Mouse (Mus musculus) kidney, adult 8-10 months (tissue): Measurements from ENCODE around the gene Fbrsl1.

Experiments used
- DNase-seq, 2 experiments: peaks; one replicate each; pipeline ENCODE4 v3.0.0; 2022

Gene Fbrsl1

DNA sequence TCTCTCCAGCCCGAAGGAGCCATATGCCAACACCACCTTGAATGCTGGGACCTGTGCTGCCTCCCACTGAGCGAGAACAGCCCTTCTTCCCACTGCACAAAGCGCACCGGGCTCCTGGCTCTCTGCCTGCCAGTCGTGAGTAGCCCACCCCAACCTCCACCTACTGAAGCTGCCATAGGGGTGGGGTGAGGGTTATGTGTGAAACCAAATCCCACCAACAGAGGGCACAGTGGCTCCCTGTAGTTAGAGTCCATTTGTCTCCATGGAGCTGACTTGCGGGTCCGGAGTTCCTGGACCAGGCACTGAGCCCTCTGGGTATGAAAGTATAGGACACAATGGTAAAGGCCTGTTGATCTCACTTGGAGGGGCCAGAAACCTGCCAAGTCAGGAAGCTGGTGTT is 93.6 kb downstream of the Fbrsl1 start:
- peak; percentile 31 to 61 for DNase-seq

DNA sequence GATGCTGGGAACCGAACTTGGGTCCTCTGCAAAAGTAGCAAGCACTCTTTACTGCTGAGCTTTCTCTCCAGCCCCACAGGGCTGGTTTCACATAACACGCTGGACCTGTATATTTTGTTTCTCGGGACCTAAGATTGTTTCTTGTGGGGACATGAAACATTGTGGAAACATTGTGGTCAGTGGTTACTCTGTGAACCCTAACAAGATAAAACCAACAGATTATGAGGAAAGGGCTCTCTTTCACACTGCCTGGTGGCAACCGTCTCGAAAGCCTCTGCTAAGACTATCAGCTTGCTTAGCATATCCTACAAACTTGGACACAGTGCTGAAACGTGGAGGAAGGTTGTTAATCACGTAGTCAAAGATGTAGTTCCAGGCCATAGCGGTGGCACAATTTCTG is 101.3 kb downstream of the Fbrsl1 start:
- no peak for DNase-seq

DNA sequence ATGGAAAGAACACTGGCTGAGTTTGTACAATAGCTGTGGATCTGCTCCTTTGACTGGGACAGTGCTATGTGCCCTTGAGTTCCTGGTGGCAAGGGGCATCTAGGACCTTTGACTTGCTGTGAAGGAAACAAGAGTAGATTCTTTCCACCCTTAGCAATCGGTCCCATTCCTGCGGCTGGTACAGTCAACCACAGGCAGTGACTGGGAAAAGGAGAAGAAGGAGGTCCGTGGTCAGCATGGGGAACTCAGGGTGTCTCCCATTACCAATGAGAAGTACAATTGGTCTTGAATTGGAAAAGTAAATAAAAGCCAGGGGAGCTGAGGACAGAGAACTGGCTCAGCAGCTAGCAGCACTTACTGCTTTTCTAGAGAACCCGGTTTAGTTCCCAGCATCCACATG is 102.8 kb downstream of the Fbrsl1 start:
- DNase-seq: no peak

DNA sequence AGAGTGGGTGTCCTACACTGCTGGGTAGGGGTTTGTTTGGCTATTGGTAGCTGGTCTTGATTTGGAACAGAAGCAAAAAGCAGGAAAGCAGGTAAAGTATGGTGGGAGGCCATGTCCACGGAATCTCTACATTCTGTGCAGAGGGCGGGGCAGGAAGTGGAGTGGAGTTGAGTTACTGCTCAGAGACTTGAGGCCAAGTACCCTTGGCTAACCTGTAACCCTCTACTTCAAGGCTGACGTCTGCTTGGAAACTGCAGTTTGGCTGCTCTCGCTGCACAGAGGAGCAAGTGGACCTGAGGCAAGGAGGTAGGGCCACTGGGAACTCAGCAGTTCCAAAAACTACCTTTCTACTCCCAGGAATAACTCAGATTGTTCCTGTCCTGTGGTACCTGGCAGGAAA is 103.8 kb downstream of the Fbrsl1 start, which contains the start of gene Lrcol1:
Gene Lrcol1, plus strand, starts transcription at position 207 of the 400 bp plus-strand sequence.
- DNase-seq: no peak

DNA sequence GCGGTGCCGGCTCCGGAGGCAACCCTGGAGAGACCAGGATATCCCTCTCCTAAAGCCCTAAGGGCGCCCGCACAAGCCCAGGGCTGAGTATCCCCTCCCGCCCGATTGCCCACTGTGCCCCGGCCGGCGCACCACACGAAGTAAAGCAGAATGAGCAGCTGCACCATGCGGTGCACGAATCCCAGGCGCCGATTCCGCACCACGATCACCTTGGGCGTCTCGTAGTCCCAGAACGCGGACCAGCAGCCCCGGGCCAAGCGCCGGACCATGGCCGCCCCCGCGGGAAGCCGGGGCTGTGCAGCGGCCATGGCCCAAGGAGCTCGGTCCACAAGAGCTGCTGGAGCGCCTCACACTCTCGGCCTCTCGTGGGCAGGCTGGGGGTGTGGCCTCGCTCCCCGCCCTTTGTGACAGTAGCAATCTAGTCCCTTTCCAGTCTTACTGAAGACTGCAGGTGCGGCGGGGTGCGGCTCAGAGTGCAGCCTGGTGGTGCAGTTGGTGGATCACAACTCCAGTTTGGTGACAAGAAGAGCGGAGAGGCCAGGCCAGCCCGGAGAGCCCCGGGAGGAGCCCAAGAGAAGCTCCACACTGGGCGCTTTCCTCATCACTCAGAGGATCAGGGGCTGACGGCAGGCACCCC is 105.5 kb downstream of the Fbrsl1 start, which contains the start of gene P2rx2:
Gene P2rx2, minus strand, starts transcription at position 565 of the 637 bp plus-strand sequence.
- DNase-seq: peak; percentile 42 to 55

DNA sequence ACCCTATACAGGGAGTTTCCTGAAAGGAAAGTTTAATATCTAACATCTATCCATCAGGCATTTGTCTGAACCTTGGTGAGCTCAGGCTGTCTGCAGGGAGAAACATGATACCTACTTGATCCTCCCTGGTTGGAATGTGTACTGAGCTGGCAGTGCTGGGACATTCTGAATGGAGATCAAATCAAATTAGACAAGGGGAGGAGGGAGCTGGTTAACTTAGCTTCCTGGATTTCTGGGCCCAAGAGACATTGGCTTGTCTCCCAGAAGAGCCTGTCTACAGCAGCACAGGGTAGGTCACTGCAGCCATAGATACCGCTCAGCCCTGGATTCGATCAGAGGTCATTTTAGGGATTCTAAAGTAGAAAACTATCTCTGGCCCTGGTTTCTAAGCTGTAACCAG is 109.5 kb downstream of the Fbrsl1 start:
- DNase-seq: no peak

DNA sequence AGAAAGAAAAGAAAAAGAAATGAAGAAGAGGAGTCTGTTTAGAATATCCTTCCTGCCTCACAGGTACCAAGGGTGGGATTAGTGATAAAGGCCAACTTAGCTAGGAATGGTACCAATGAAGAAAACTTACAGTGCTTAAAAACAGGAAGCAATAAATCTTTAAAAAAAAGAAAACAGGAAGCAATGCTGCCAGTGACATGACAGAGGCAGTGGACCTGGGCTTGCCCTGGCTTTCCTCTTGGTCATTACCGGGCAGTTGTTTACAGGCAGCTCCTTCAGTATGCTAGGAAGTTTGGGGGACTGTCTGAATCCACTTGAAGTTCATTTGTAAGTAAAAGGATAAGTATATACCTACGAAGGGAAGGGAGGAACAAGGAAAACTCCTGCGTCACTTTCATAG is 117.8 kb downstream of the Fbrsl1 start:
- peak; percentile 16 to 38 for DNase-seq

DNA sequence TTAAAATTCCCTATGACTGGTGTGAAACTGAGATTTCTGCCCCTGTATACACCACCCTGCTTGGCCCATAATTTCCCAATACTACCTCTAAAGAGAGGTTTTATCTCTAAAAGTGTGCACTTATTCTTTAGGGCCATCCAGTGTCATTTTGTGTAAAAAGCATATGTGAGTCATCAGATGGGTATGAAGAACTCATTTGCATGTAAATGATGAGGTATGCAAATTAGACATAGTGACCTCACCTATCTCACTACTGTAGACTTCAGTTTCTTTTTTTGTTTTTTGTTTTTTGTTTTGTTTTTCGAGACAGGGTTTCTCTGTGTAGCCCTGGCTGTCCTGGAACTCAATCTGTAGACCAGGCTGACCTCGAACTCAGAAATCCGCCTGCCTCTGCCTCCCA is 135.2 kb downstream of the Fbrsl1 start:
- no peak for DNase-seq
